Mouse (Mus musculus) forebrain, embryonic 14.5 days (tissue): ENCODE measurements around the gene Cd248. TPM values are rescaled to one million over a fixed set of nuclear protein-coding genes. Genes with fewer than 3 reads are reported as not detected.
A peak's percentile ranks its signal among the peaks of the same experiment; 100 is the strongest.

Source experiments
- ATAC-seq: fragments of 200-750 bp; cut with Nextera tagmentation; 2 replicates; pipeline ENCODE4 v1.8.0; 2017; ENCODE audit warnings: mild to moderate bottlenecking, moderate library complexity
- DNase-seq: peaks from one replicate; pipeline ENCODE4 v3.0.0-alpha.2; 2015; ENCODE audit warnings: low spot score
- H3K27ac ChIP-seq: fragments of 300-500 bp; sonication (generic); 2 replicates; pipeline ENCODE4 v1.5.1; 2014; ENCODE audit warnings: low read depth, mild to moderate bottlenecking, control low read depth, low read length, moderate library complexity
- H3K27me3 ChIP-seq: fragments of 300-500 bp; sonication (generic); replicated peaks from 2 replicates; pipeline ENCODE4 v1.6.1; 2014; ENCODE audit warnings: low read length, control low read depth, mixed read lengths; ENCODE audit not compliant: control insufficient read depth, insufficient read depth
- H3K36me3 ChIP-seq: fragments of 300-500 bp; sonication (generic); 2 replicates; pipeline ENCODE4 v1.6.1; 2014; ENCODE audit warnings: low read length, control low read depth; ENCODE audit not compliant: control insufficient read depth, insufficient read depth
- H3K4me1 ChIP-seq: fragments of 300-500 bp; sonication (generic); 2 replicates; pipeline ENCODE4 v1.6.1; 2014; ENCODE audit warnings: antibody characterized with exemption, low read length, control low read depth; ENCODE audit not compliant: control insufficient read depth, insufficient read depth
- H3K4me2 ChIP-seq: fragments of 300-500 bp; sonication (generic); 2 replicates; pipeline ENCODE4 v1.6.1; 2014; ENCODE audit warnings: mild to moderate bottlenecking, control low read depth, low read length
- H3K4me3 ChIP-seq: fragments of 300-500 bp; sonication (generic); 2 replicates; pipeline ENCODE4 v1.5.1; 2014; ENCODE audit warnings: low read depth, low read length, control low read depth
- H3K9ac ChIP-seq: fragments of 300-500 bp; sonication (generic); 2 replicates; pipeline ENCODE4 v1.6.1; 2014; ENCODE audit warnings: mild to moderate bottlenecking, low read length, control low read depth, moderate library complexity
- H3K9me3 ChIP-seq: fragments of 300-500 bp; sonication (generic); replicated peaks from 2 replicates; pipeline ENCODE4 v1.6.1; 2016; ENCODE audit warnings: low read length, control low read depth, mixed read lengths; ENCODE audit not compliant: control insufficient read depth
- WGBS: fragments of 180-500 bp; shearing (Covaris S2); extraction: QIAGEN DNeasy Blood & Tissue Kit; methylation state at CpG from one replicate; pipeline ENCODE4 v1.1.7; 2014; 5-methylcytosine and 5-hydroxymethylcytosine counted together
- polyA plus RNA-seq: library from polyadenylated mRNA; unstranded; fragments of >200 nt; fragmentation: Nextera tagmentation; extraction: Ambion mirVana; gene quantifications from 2 replicates; pipeline ENCODE4 v1.2.1, GENCODE M21; 2014

Cd248 gene
- polyA plus RNA-seq, 1 experiment from 2014 or later: 12.5 TPM

DNA sequence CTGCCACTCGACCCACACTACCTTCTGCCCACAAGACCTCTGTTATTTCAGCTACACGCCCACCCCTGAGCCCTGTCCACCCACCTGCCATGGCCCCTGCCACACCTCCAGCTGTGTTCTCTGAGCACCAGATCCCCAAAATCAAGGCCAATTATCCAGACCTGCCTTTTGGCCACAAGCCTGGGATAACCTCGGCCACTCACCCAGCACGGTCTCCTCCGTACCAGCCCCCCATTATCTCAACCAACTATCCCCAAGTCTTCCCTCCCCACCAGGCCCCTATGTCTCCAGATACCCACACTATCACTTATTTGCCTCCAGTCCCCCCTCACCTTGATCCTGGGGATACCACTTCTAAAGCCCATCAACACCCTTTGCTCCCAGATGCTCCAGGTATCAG lies 1.6 kb downstream of the Cd248 start:
- Histone ChIP-seq H3K27ac (no peak overlapping the region), H3K9me3 (no peaks in the 10 kb centered on the region), H3K4me3 (no peak overlapping the region), H3K9ac (no peak overlapping the region), H3K36me3 (no peaks in the 10 kb centered on the region), H3K27me3 (peaks cover 15% of the 10 kb centered on the region), H3K4me1 (peaks cover 24% of the 10 kb centered on the region), H3K4me2 (no peak overlapping the region)
- ATAC-seq (no peak), DNase-seq (no peak)
- whole genome bisulfite sequencing: 84% methylated on average over 5 of the region's 5 CpGs

DNA sequence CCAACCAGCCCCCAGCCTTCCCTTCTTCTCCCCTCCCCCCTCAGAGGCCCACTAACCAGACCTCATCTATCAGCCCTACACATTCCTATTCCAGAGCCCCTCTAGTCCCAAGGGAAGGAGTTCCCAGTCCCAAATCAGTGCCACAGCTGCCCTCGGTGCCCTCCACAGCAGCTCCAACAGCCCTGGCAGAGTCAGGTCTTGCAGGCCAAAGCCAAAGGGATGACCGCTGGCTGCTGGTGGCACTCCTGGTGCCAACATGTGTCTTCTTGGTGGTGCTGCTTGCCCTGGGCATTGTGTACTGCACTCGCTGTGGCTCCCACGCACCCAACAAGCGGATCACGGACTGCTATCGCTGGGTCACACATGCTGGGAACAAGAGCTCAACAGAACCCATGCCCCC lies 2.1 kb downstream of the Cd248 start:
- no peaks in the 10 kb centered on the region for H3K9me3 ChIP-seq
- H3K27ac ChIP-seq: no peak overlapping the region
- H3K27me3 ChIP-seq: peaks cover 15% of the 10 kb centered on the region
- H3K9ac ChIP-seq: no peak overlapping the region
- no peak for ATAC-seq
- no peak overlapping the region for H3K4me2 ChIP-seq
- 86% methylated on average over 7 of the region's 7 CpGs for WGBS
- peaks cover 24% of the 10 kb centered on the region for H3K4me1 ChIP-seq
- H3K4me3 ChIP-seq: no peak overlapping the region
- DNase-seq: no peak
- no peaks in the 10 kb centered on the region for H3K36me3 ChIP-seq

DNA sequence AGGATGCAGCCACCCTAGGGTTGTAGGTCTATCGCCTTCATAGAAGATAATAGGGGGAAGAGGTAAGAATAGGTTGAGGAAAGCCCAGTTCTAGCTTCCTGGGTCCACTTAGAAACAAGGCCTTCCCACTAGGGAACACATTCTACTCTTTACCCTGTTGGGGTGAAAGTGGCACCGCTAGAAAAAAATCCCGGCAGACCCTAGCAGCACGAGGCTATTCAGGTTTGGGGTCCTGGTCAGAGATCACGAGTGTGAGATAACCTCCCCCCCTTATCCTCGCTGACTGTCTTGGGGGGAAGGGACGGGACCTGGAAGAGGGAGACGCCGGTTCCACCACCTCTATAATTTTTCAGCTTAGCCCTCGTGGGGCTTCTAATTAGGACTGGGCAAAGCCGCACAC lies 3.2 kb downstream of the Cd248 start:
- 8% methylated on average over 11 of the region's 11 CpGs for WGBS

DNA sequence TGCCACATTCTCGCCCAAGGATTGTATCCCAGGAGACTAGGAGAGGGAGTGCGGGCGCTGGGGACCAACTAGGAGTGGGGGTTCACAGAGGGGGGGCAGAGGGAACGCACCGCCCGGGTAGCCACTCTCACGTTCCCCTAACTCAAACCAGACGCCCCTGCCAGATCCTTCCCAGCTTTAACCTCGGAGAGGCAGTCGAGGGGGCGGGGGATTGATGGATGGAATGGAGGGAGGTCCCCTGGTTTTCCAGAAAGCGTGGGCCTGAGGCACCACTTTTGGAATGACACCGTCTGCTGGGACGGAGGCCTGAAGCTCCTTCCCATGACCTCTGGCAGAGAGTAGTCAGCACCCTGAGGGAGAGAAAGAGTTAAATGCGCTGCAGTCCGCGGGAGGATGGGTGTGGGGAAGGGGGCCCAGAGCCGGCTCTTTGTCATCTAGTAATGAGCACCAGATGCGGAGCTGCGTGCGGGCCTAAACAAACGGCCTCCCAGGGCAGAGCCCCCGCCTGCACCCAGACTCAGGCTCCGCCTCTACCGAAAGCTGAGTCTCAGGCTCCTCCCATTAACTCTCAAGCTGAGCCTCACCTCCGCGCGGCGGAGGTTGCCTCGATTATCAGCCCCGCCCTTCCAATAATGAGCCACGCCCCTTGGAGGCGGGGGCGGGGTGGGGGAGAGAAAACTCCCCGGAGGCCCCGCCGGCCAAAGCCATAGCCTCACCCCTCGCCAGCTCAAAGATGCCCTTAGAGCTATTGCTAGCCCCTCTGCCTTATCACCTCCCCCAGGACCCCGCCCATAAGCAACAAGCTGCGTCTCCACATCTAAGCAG lies 3.9 kb downstream of the Cd248 start:
- H3K27ac ChIP-seq: peak overlapping the region; percentile 58
- peak overlapping the region; percentile 61 for H3K4me2 ChIP-seq
- H3K9ac ChIP-seq: peak overlapping the region; percentile 62
- WGBS: under 1% methylated on average over 40 of the region's 40 CpGs
- H3K36me3 ChIP-seq: no peaks in the 10 kb centered on the region
- DNase-seq: peak; percentile 92
- peaks cover 24% of the 10 kb centered on the region for H3K4me1 ChIP-seq
- H3K27me3 ChIP-seq: peaks cover 15% of the 10 kb centered on the region
- no peaks in the 10 kb centered on the region for H3K9me3 ChIP-seq
- peak overlapping the region; percentile 37 for H3K4me3 ChIP-seq
- ATAC-seq: peak; percentile 84

More for the DNA sequence above, 3.2 kb downstream of the Cd248 start:
- peaks cover 15% of the 10 kb centered on the region for H3K27me3 ChIP-seq
- H3K4me1 ChIP-seq: peaks cover 24% of the 10 kb centered on the region
- H3K36me3 ChIP-seq: no peaks in the 10 kb centered on the region
- no peaks in the 10 kb centered on the region for H3K9me3 ChIP-seq
- no peak for DNase-seq
- H3K4me3 ChIP-seq: peak overlapping the region; percentile 37
- H3K27ac ChIP-seq: peak overlapping the region; percentile 58; the same call in 1 of the 2 replicates
- peak overlapping the region; percentile 62 for H3K9ac ChIP-seq
- no peak for ATAC-seq
- H3K4me2 ChIP-seq: peak overlapping the region; percentile 61

GRCm38 (mm10) chr19:5072389-5073019 lies 4.6 kb downstream of the Cd248 start:
- no peaks in the 10 kb centered on the region for H3K9me3 ChIP-seq
- H3K27me3 ChIP-seq: peaks cover 10% of the 10 kb centered on the region
- H3K36me3 ChIP-seq: no peaks in the 10 kb centered on the region
- H3K4me2 ChIP-seq: peak overlapping the region; percentile 61
- H3K9ac ChIP-seq: peak overlapping the region; percentile 62; the same call in 1 of the 2 replicates
- H3K4me1 ChIP-seq: peaks cover 22% of the 10 kb centered on the region
- peak overlapping the region; percentile 37 for H3K4me3 ChIP-seq
- ATAC-seq (peak; percentile 15; the same call in 1 of the 2 replicates), DNase-seq (no peak)
- H3K27ac ChIP-seq: peak overlapping the region; percentile 58; the same call in 1 of the 2 replicates
- 2% methylated on average over 20 of the region's 20 CpGs for WGBS

- no peaks in the 10 kb centered on the region for H3K9me3 ChIP-seq
- peaks cover 19% of the 10 kb centered on the region for H3K4me1 ChIP-seq
- ATAC-seq: peak; percentile 19; the same call in 1 of the 2 replicates
- peak overlapping the region; percentile 61 for H3K4me2 ChIP-seq
- DNase-seq: peak; percentile 85
- no peak overlapping the region for H3K27ac ChIP-seq
- H3K36me3 ChIP-seq: no peaks in the 10 kb centered on the region
- H3K27me3 ChIP-seq: peaks cover 9% of the 10 kb centered on the region
- H3K4me3 ChIP-seq: 0 out of 2 replicates have a peak overlapping the region, but pooled peaks have one; percentile 9
- H3K9ac ChIP-seq: no peak overlapping the region
- 2% methylated on average over 15 of the region's 15 CpGs for WGBS
Observed at GRCm38 (mm10) chr19:5073028-5073427, 5.2 kb downstream of the Cd248 start.

DNA sequence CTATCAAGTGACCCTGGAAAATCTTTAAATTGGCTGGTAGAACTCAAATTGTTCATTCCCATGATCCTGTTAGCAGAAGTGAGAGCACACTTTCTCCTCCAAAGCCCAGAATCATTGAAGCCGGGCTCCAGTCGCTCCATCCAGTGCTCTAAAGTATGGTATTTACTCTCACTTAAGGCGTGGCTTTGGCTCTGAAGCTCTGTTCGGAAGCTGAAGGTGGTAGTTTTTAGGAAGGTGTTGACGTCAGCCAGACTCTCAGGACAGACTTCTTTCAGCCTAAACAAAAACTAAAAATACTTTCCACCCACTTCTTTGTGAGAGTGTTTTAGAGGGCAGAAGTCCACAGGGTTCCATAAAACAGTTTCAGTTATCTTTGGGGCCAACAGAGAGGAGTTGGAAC lies 5.6 kb downstream of the Cd248 start:
- Histone ChIP-seq H3K4me3 (no peak overlapping the region), H3K36me3 (no peaks in the 10 kb centered on the region), H3K9ac (no peak overlapping the region), H3K27ac (no peak overlapping the region), H3K27me3 (peaks cover 6% of the 10 kb centered on the region; the same call in 1 of the 2 replicates), H3K4me2 (no peak overlapping the region), H3K9me3 (no peaks in the 10 kb centered on the region), H3K4me1 (peaks cover 14% of the 10 kb centered on the region)
- WGBS: 39% methylated on average over 5 of the region's 5 CpGs
- ATAC-seq: no peak
- DNase-seq: no peak

DNA sequence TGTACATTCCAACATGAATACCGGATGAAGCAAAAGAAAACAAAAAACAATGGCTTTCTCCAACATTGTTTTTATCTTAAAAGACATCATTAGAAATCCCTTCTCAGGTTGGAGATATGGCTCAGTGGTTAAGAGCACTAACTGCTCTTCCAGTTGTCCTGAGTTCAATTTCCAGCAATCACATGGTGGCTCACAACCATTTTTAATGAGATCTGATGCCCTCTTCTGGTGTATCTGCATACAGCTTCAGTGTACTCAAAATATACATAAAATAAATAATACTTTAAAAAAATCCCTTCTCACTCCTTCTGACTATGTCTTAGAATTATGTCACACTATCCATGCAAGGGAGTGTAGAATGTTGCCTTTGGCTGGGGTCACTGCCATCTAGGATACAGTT lies 11.4 kb downstream of the Cd248 start:
- WGBS: 86% methylated on average over 1 of the region's 1 CpGs
- H3K4me3 ChIP-seq: no peak overlapping the region

DNA sequence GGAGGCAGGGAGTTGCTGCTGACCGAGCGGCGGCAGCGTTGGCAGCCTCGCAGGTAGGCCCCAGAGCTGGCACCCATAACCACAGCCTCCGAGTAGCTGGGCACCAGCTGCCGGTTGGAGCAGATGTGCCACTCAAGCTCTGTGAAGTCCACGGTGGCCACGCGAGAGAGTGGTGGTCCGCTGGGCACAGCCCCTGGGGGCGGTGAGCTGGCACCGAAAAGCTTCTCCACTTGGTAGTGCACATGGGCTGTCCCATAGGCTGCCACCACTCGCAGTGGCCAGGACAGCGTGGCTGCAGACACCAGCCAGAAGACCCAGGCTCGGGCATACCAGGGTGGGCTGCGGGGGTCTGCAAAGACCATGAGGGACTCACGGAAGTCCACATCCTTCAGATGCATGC lies 14.1 kb downstream of the Cd248 start:
- H3K4me3 ChIP-seq: no peak overlapping the region

More for the DNA sequence above, 11.4 kb downstream of the Cd248 start:
- H3K4me1 ChIP-seq: no peaks in the 10 kb centered on the region
- H3K36me3 ChIP-seq: no peaks in the 10 kb centered on the region
- peaks cover 37% of the 10 kb centered on the region for H3K27me3 ChIP-seq
- no peak overlapping the region for H3K27ac ChIP-seq
- no peak for DNase-seq
- H3K9me3 ChIP-seq: no peaks in the 10 kb centered on the region
- H3K4me2 ChIP-seq: no peak overlapping the region
- no peak for ATAC-seq
- no peak overlapping the region for H3K9ac ChIP-seq

More for the DNA sequence above, 14.1 kb downstream of the Cd248 start:
- WGBS: 79% methylated on average over 18 of the region's 18 CpGs
- DNase-seq (no peak), ATAC-seq (no peak)
- Histone ChIP-seq H3K4me1 (0 out of 2 replicates have a peak, but pooled peaks cover 4% of the 10 kb centered on the region), H3K36me3 (no peaks in the 10 kb centered on the region), H3K9ac (no peak overlapping the region), H3K27me3 (peaks cover 56% of the 10 kb centered on the region), H3K27ac (no peak overlapping the region), H3K4me2 (no peak overlapping the region), H3K9me3 (no peaks in the 10 kb centered on the region)
